Mouse (Mus musculus) c-Kit-positive CD71-positive TER-119-negative erythroid progenitor cells, embryonic 14.5 days (primary cell): ENCODE measurements at regions not wholly inside any gene's neighbourhood (a gene's known extent, or its start where the extent isn't known, plus 50 kb on each side); places are given as distances from the start of the nearest gene placed in this dataset.

Experiments
- DNase-seq: peaks from one replicate; pipeline ENCODE4 v3.0.0-alpha.2; 2013; ENCODE audit warnings: low read depth

DNA sequence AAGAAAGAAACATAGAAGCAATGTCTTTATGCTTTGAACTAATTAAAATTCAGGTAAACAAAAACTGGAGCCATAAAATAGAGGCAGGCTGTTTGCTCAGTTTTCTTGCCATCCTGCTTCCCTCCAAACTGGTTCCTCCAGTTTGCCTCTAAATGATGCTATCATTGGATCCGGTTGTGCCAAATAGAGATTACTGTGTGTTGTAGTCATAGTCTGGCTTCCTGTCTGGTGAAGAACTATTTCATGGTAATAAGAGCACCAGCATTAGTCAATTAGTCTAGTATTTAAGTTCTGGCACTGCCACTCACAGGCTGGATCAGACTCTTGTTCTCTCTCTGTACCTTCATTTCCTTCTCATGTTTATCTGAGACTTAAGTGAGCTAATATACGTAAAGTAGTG lies 141.9 kb upstream of the Rasa1 start:
- DNase-seq: no peak

- no peak for DNase-seq
These were observed 141.1 kb upstream of the Rasa1 start for GRCm38 (mm10) chr13:85430040-85430439.

- no peak for DNase-seq
These were observed 129.7 kb upstream of the Rasa1 start for GRCm38 (mm10) chr13:85418671-85419070.

- DNase-seq: no peak
These were observed 126.0 kb upstream of the Rasa1 start for GRCm38 (mm10) chr13:85414951-85415350.

- no peak for DNase-seq
These were observed 122.4 kb upstream of the Rasa1 start for GRCm38 (mm10) chr13:85411327-85411726.

DNA sequence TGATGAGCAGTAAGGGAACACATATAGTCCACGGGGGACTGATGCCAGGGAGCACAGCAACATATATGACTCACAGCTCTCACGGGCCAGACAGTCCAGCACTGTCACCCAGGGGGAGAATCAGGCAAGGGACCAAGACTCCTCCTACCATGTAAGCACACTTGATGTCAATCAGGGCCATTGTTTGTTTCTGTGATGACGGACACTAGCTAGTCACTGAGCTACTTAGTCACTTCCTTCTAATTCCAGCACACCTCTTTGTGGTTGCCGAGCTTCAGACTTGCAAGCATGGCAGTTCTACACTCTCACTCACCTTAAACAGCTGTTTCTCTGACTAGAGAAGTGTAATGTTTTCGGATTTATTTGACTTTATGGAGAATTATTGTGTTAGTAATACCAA lies 109.9 kb upstream of the Rasa1 start:
- DNase-seq: no peak

DNA sequence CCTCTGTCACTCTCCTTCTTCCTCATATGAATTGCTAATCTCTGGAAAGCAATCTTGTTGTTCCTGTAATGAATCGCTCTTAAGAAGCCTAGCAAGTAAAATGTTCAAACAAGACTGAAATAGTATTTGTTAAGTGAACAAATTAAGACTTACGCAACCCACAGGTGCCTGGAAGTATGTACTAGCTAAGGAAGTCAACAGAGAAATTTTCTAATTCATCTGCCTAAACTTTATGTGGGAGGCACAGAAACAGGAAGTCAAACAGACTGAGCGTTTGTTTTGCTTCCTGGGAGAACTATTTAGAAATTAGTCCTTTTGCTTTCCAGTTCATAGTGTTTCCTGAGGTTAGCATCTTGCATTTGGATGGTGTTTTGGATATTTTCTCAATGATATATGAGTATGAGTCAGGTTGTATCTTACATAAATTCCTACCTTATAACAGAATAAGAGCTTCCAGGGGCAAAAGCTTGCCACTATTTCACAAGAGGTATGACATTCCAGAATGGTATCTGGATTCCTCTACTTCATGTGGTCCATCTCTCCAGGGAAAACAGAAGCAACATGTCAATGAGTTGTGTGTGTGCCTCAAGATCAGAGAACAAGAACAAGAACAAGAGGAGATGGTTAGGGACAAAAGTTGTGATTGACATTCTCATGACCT lies 87.5 kb upstream of the Rasa1 start:
- no peak for DNase-seq

DNA sequence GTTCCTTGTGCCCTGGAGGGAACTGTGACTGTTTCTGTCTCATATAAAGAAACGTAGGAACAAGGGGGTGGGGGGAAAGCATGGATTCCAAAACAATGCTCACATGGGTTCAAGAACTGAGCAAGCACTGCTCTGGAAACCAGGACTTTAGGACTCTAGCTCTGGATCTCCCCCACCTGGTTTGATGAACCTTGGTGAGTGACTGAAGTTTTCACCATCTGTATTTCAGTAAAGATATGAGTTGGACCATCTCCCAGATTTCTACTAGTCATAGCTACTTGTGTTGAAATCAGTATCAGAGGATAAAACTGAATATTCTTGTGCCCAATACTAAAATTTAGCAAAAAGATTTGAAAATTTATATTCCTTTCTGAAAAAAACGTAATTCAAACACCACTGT lies 70.7 kb upstream of the Rasa1 start:
- DNase-seq: no peak

DNA sequence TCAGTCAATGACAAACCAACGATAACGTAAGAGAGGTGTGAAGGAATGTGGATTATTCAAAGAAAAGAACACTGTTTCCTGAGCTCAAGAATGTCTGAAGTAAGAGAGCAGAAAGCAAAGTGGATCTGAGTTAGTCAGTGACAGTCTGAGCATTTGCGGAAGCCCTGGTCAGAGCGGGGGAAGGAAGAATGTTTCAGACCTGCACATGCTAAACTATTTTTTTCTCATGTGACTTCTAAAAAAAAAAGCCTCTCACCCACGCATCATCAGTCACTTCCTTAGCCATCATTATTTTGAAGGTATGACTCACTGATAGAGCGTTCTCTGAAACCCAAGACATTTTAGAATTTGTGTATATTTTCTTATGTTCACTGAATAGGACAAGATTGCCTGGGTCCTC lies 70.2 kb upstream of the Rasa1 start:
- DNase-seq: no peak

DNA sequence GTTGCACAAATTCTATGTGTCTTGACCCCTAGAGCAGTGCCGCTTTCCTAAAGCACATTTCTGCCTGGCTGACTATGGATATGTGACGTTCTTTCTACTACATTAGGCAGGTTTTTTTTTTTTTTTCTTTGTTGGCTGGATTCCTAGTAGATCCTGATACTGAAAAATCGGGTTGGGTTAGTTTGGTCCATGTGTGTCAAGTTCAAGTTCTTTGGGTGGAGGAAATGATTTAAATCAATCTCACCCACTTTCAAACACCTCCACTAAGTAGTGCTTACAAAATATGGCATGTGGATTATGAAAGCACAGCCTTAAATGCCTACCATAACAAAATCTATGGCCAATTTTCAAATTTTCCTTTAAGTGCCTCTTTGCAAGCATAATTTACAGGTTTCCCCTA lies 63.1 kb upstream of the Rasa1 start:
- DNase-seq: no peak
